Mouse (Mus musculus): Measurements from ENCODE around the gene Pcgf6. TPM values are rescaled to one million over a fixed set of nuclear protein-coding genes. Genes with fewer than 3 reads are reported as not detected.

Pcgf6 gene
- total RNA-seq, 2 experiments from 2014 or later, result 25.0 to 26.1 TPM

- intact Hi-C loops (cut with DNase I), result no loop called here
- no peak for DNase-seq
These were observed 18.9 kb downstream of the Pcgf6 start for GRCm38 (mm10) chr19:47031770-47032169.

GRCm38 (mm10) chr19:47029796-47030195, 20.9 kb downstream of the Pcgf6 start:
- intact Hi-C loops (cut with DNase I), result no loop called here
- DNase-seq, result no peak

GRCm38 (mm10) chr19:47026513-47026912, 24.2 kb downstream of the Pcgf6 start:
- intact Hi-C loops (cut with DNase I), result no loop called here
- no peak for DNase-seq

GRCm38 (mm10) chr19:47024954-47025353, 25.8 kb downstream of the Pcgf6 start:
- intact Hi-C loops (cut with DNase I), result no loop called here
- no peak for DNase-seq

- no peak for DNase-seq
- intact Hi-C loops (cut with DNase I), result no loop called here
These were observed 27.2 kb downstream of the Pcgf6 start for GRCm38 (mm10) chr19:47023546-47023945.

- intact Hi-C loops (cut with DNase I), result no loop called here
- no peak for DNase-seq
These were observed 28.0 kb downstream of the Pcgf6 start for GRCm38 (mm10) chr19:47022709-47023108.

GRCm38 (mm10) chr19:47019326-47019725, 31.4 kb downstream of the Pcgf6 start:
- intact Hi-C loops (cut with DNase I), result no loop called here
- DNase-seq, result peak; percentile 61

GRCm38 (mm10) chr19:47018330-47018729, 32.4 kb downstream of the Pcgf6 start:
- intact Hi-C loops (cut with DNase I), result no loop called here
- DNase-seq, result no peak

GRCm38 (mm10) chr19:47017831-47018230, 32.9 kb downstream of the Pcgf6 start:
- no peak for DNase-seq
- intact Hi-C loops (cut with DNase I), result no loop called here

- intact Hi-C loops (cut with DNase I), result no loop called here
- DNase-seq, result peak; percentile 61
These were observed 34.2 kb downstream of the Pcgf6 start for GRCm38 (mm10) chr19:47016487-47016886.

- intact Hi-C loops (cut with DNase I), result no loop called here
- DNase-seq, result peak; percentile 14
These were observed 34.7 kb downstream of the Pcgf6 start for GRCm38 (mm10) chr19:47015965-47016364.

- DNase-seq, result peak; percentile 29
These were observed 35.3 kb downstream of the Pcgf6 start for GRCm38 (mm10) chr19:47015396-47015795.

GRCm38 (mm10) chr19:47014447-47015381, 36.0 kb downstream of the Pcgf6 start, which contains the start of the genes Ina and Nt5c2:
Gene Ina (plus strand): TSS chr19:47014698.
Gene Nt5c2 (minus strand): TSS chr19:47015153.
- intact Hi-C loops (cut with DNase I), result no loop called here
- DNase-seq, result peak; percentile 88

More at GRCm38 (mm10) chr19:47015396-47015795, 35.3 kb downstream of the Pcgf6 start:
- intact Hi-C loops (cut with DNase I), result no loop called here

GRCm38 (mm10) chr19:47014159-47014446, 36.6 kb downstream of the Pcgf6 start:
- intact Hi-C loops (cut with DNase I), result no loop called here
- DNase-seq, result no peak

GRCm38 (mm10) chr19:47013340-47014158, 37.2 kb downstream of the Pcgf6 start:
- intact Hi-C loops (cut with DNase I), result no loop called here
- no peak for DNase-seq

GRCm38 (mm10) chr19:47012521-47013130, 38.1 kb downstream of the Pcgf6 start:
- intact Hi-C loops (cut with DNase I), result no loop called here
- DNase-seq, result peak; percentile 23

GRCm38 (mm10) chr19:47009943-47010342, 40.8 kb downstream of the Pcgf6 start:
- DNase-seq, result no peak
- intact Hi-C loops (cut with DNase I), result no loop called here

GRCm38 (mm10) chr19:47009420-47009819, 41.3 kb downstream of the Pcgf6 start:
- intact Hi-C loops (cut with DNase I), result no loop called here
- no peak for DNase-seq

- intact Hi-C loops (cut with DNase I), result no loop called here
- peak; percentile 32 for DNase-seq
These were observed 44.4 kb downstream of the Pcgf6 start for GRCm38 (mm10) chr19:47006321-47006720.

GRCm38 (mm10) chr19:47005873-47006272, 44.8 kb downstream of the Pcgf6 start:
- intact Hi-C loops (cut with DNase I), result no loop called here
- no peak for DNase-seq

Measured in left cerebral cortex, postnatal 4 days (tissue).